Mouse (Mus musculus) spleen, adult 2 months (tissue): ENCODE measurements around the gene Ren1.

Experiments used
- CTCF ChIP-seq: fragments of 200-500 bp; IDR thresholded peaks from 2 replicates; pipeline ENCODE4 v1.5.1; 2011; ENCODE audit warnings: mild to moderate bottlenecking, inconsistent platforms; ENCODE audit not compliant: insufficient read depth, insufficient read length, insufficient replicate concordance; ENCODE audit errors: extremely low read depth
- POLR2A ChIP-seq: fragments of 200-500 bp; IDR thresholded peaks from 2 replicates; pipeline ENCODE4 v1.6.1; 2011; ENCODE audit warnings: low read depth, low read length, inconsistent platforms

DNA sequence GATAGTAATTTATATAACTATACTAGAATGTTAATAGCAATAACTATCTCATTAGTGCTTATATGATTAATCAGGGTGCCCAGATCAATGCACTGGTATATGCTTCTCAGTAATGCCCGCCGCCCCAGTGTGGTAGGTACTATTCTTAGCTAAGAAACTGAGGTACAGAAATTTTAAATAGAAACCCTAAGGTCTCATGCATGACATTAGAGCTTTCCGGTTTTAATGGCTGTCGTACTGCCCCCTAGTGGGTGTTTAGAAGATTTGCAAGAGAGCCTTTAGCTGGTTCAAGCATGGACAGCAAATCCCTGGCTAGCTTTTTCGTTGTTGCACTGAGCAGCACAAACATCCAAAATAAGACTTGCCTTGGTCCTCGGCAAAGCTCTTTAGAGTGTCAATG lies 43.0 kb upstream of the Ren1 start:
- TF ChIP-seq CTCF (no peak), POLR2A (no peak)
